Mouse (Mus musculus): Measurements from ENCODE around the gene Rabl6. TPM values are rescaled to one million over a fixed set of nuclear protein-coding genes. Genes with fewer than 3 reads are reported as not detected.

The Rabl6 gene
- polyA plus RNA-seq, 1 experiment from 2014 or later, result 69.6 TPM

GRCm38 (mm10) chr2:25579737-25580460 lies 28.4 kb downstream of the Rabl6 start:
- H3K27me3 ChIP-seq (replicated peaks), result peaks cover 48% of the 10 kb centered on the region
- H3K27ac ChIP-seq (replicated peaks), result no peak overlapping the region
- peak overlapping the region; percentile 84 for H3K4me2 ChIP-seq
- H3K4me3 ChIP-seq (replicated peaks), result peak overlapping the region; percentile 60
- ATAC-seq (ENCODE audit: low FRiP score), result no peak
- no peaks in the 10 kb centered on the region for H3K9me3 ChIP-seq (replicated peaks)
- H3K9ac ChIP-seq (replicated peaks), result no peak overlapping the region
- 9% methylated on average over 27 of the region's 27 CpGs for WGBS
- H3K36me3 ChIP-seq, result peaks cover 30% of the 10 kb centered on the region
- H3K4me1 ChIP-seq, result peaks cover 83% of the 10 kb centered on the region

- H3K9me3 ChIP-seq (replicated peaks), result no peaks in the 10 kb centered on the region
- H3K36me3 ChIP-seq, result peaks cover 22% of the 10 kb centered on the region
- H3K27ac ChIP-seq (replicated peaks), result no peak overlapping the region
- ATAC-seq (ENCODE audit: low FRiP score), result no peak
- H3K9ac ChIP-seq (replicated peaks), result no peak overlapping the region
- H3K27me3 ChIP-seq (replicated peaks), result peaks cover 48% of the 10 kb centered on the region
- H3K4me1 ChIP-seq, result peaks cover 85% of the 10 kb centered on the region
- H3K4me2 ChIP-seq, result peak overlapping the region; percentile 84
- 10% methylated on average over 77 of the region's 77 CpGs for WGBS
- peak overlapping the region; percentile 60; the same call in 1 of the 2 replicates for H3K4me3 ChIP-seq (replicated peaks)
These were observed 29.3 kb downstream of the Rabl6 start for GRCm38 (mm10) chr2:25578796-25579736.

GRCm38 (mm10) chr2:25577951-25578795 lies 30.1 kb downstream of the Rabl6 start:
- no peak for ATAC-seq (ENCODE audit: low FRiP score)
- Histone ChIP-seq H3K9ac (replicated peaks) (no peak overlapping the region), H3K4me3 (replicated peaks) (no peak overlapping the region; the same call in 1 of the 2 replicates), H3K27ac (replicated peaks) (no peak overlapping the region), H3K9me3 (replicated peaks) (no peaks in the 10 kb centered on the region), H3K4me2 (peak overlapping the region; percentile 32), H3K4me1 (peaks cover 85% of the 10 kb centered on the region), H3K36me3 (peaks cover 15% of the 10 kb centered on the region), H3K27me3 (replicated peaks) (peaks cover 48% of the 10 kb centered on the region)
- 14% methylated on average over 75 of the region's 75 CpGs for whole genome bisulfite sequencing

GRCm38 (mm10) chr2:25576965-25577891 lies 31.1 kb downstream of the Rabl6 start:
- WGBS, result 20% methylated on average over 92 of the region's 92 CpGs
- H3K4me1 ChIP-seq, result peaks cover 84% of the 10 kb centered on the region
- peak overlapping the region; percentile 32 for H3K4me2 ChIP-seq
- H3K27me3 ChIP-seq (replicated peaks), result peaks cover 48% of the 10 kb centered on the region
- H3K9me3 ChIP-seq (replicated peaks), result no peaks in the 10 kb centered on the region
- no peak for ATAC-seq (ENCODE audit: low FRiP score)
- H3K27ac ChIP-seq (replicated peaks), result no peak overlapping the region
- no peak overlapping the region for H3K9ac ChIP-seq (replicated peaks)
- H3K4me3 ChIP-seq (replicated peaks), result no peak overlapping the region; the same call in 1 of the 2 replicates
- peaks cover 14% of the 10 kb centered on the region for H3K36me3 ChIP-seq

- Histone ChIP-seq H3K4me1 (peaks cover 75% of the 10 kb centered on the region), H3K4me3 (replicated peaks) (peak overlapping the region; percentile 64; the same call in 1 of the 2 replicates), H3K9me3 (replicated peaks) (no peaks in the 10 kb centered on the region), H3K36me3 (peaks cover 15% of the 10 kb centered on the region), H3K27me3 (replicated peaks) (peaks cover 48% of the 10 kb centered on the region), H3K9ac (replicated peaks) (no peak overlapping the region), H3K27ac (replicated peaks) (no peak overlapping the region), H3K4me2 (peak overlapping the region; percentile 82; the same call in 1 of the 2 replicates)
- ATAC-seq (ENCODE audit: low FRiP score), result no peak
- 77% methylated on average over 16 of the region's 16 CpGs for WGBS
These were observed 32.1 kb downstream of the Rabl6 start for GRCm38 (mm10) chr2:25576028-25576850.

- 18% methylated on average over 21 of the region's 21 CpGs for WGBS
- Histone ChIP-seq H3K27me3 (replicated peaks) (peaks cover 46% of the 10 kb centered on the region), H3K4me2 (peak overlapping the region; percentile 82), H3K4me3 (replicated peaks) (peak overlapping the region; percentile 64), H3K9ac (replicated peaks) (peak overlapping the region; percentile 50; the same call in 1 of the 2 replicates), H3K27ac (replicated peaks) (peak overlapping the region; percentile 95), H3K36me3 (peaks cover 18% of the 10 kb centered on the region), H3K4me1 (peaks cover 68% of the 10 kb centered on the region), H3K9me3 (replicated peaks) (no peaks in the 10 kb centered on the region)
- no peak for ATAC-seq (ENCODE audit: low FRiP score)
These were observed 32.8 kb downstream of the Rabl6 start for GRCm38 (mm10) chr2:25575432-25576027.

GRCm38 (mm10) chr2:25574579-25575431 lies 33.5 kb downstream of the Rabl6 start, which contains the start of the genes Mamdc4 and Phpt1:
Mamdc4 (minus strand) TSS chr2:25574845.
Phpt1 (minus strand) TSS chr2:25575224.
- no peaks in the 10 kb centered on the region for H3K9me3 ChIP-seq (replicated peaks)
- peaks cover 61% of the 10 kb centered on the region for H3K4me1 ChIP-seq
- peak within 1 kb of the TSS; percentile 64 for H3K4me3 ChIP-seq (replicated peaks)
- peak within 1 kb of the TSS; percentile 51 for H3K9ac ChIP-seq (replicated peaks)
- H3K4me2 ChIP-seq, result peak within 1 kb of the TSS; percentile 82
- H3K27me3 ChIP-seq (replicated peaks), result peaks cover 38% of the 10 kb centered on the region
- peak; percentile 97 for ATAC-seq (ENCODE audit: low FRiP score)
- H3K27ac ChIP-seq (replicated peaks), result peak within 1 kb of the TSS; percentile 95
- under 1% methylated on average over 42 of the region's 45 CpGs for WGBS
- peaks cover 20% of the 10 kb centered on the region for H3K36me3 ChIP-seq

- WGBS, result 13% methylated on average over 11 of the region's 11 CpGs
These were observed 34.2 kb downstream of the Rabl6 start for GRCm38 (mm10) chr2:25574136-25574535.

GRCm38 (mm10) chr2:25573068-25573467 lies 35.3 kb downstream of the Rabl6 start:
- WGBS, result 86% methylated on average over 2 of the region's 2 CpGs
- H3K36me3 ChIP-seq, result peaks cover 29% of the 10 kb centered on the region
- H3K4me1 ChIP-seq, result peaks cover 44% of the 10 kb centered on the region
- no peak overlapping the region for H3K9ac ChIP-seq (replicated peaks)
- no peaks in the 10 kb centered on the region for H3K9me3 ChIP-seq (replicated peaks)
- no peak overlapping the region for H3K27ac ChIP-seq (replicated peaks)
- ATAC-seq (ENCODE audit: low FRiP score), result no peak
- peak overlapping the region; percentile 64 for H3K4me3 ChIP-seq (replicated peaks)
- peaks cover 21% of the 10 kb centered on the region for H3K27me3 ChIP-seq (replicated peaks)
- H3K4me2 ChIP-seq, result peak overlapping the region; percentile 82

More at GRCm38 (mm10) chr2:25574136-25574535, 34.2 kb downstream of the Rabl6 start:
- H3K27ac ChIP-seq (replicated peaks), result peak overlapping the region; percentile 95
- peak overlapping the region; percentile 82 for H3K4me2 ChIP-seq
- ATAC-seq (ENCODE audit: low FRiP score), result peak; percentile 5; the same call in 1 of the 2 replicates
- peak overlapping the region; percentile 64 for H3K4me3 ChIP-seq (replicated peaks)
- H3K9me3 ChIP-seq (replicated peaks), result no peaks in the 10 kb centered on the region
- peaks cover 26% of the 10 kb centered on the region for H3K36me3 ChIP-seq
- H3K27me3 ChIP-seq (replicated peaks), result peaks cover 32% of the 10 kb centered on the region
- peak overlapping the region; percentile 51 for H3K9ac ChIP-seq (replicated peaks)
- H3K4me1 ChIP-seq, result peaks cover 54% of the 10 kb centered on the region
